Mouse (Mus musculus) forelimb bud, embryonic 11.5 days (tissue): ENCODE data around the gene Cacna2d2.

Experiments used
- DNase-seq: peaks from one replicate; pipeline ENCODE4 v3.0.0-alpha.2; 2012; ENCODE audit warnings: low read depth, low spot score

Cacna2d2 gene

GRCm38 (mm10) chr9:107539940-107540339 lies 140.5 kb downstream of the Cacna2d2 start:
- no peak for DNase-seq

GRCm38 (mm10) chr9:107540420-107540819 lies 141.0 kb downstream of the Cacna2d2 start:
- no peak for DNase-seq

GRCm38 (mm10) chr9:107541005-107541404 lies 141.6 kb downstream of the Cacna2d2 start:
- no peak for DNase-seq

GRCm38 (mm10) chr9:107541474-107542351 lies 142.3 kb downstream of the Cacna2d2 start, which contains the start of the genes Cyb561d2 and Nprl2:
Gene Cyb561d2, minus strand, starts transcription at chr9:107542193.
Gene Nprl2, plus strand, starts transcription at chr9:107542226.
- peak; percentile 93 for DNase-seq

GRCm38 (mm10) chr9:107542352-107542686 lies 142.9 kb downstream of the Cacna2d2 start:
- DNase-seq, result no peak

- no peak for DNase-seq
These were observed 143.3 kb downstream of the Cacna2d2 start for GRCm38 (mm10) chr9:107542721-107543120.

- DNase-seq, result no peak
These were observed 143.9 kb downstream of the Cacna2d2 start for GRCm38 (mm10) chr9:107543299-107543698.

- DNase-seq, result no peak
These were observed 144.8 kb downstream of the Cacna2d2 start for GRCm38 (mm10) chr9:107544196-107544700.

GRCm38 (mm10) chr9:107544729-107545128 lies 145.3 kb downstream of the Cacna2d2 start:
- DNase-seq, result no peak

- DNase-seq, result no peak
These were observed 145.8 kb downstream of the Cacna2d2 start for GRCm38 (mm10) chr9:107545199-107545598.

GRCm38 (mm10) chr9:107545602-107546001 lies 146.2 kb downstream of the Cacna2d2 start:
- DNase-seq, result no peak

GRCm38 (mm10) chr9:107547026-107547425 lies 147.6 kb downstream of the Cacna2d2 start, which contains the start of gene Zmynd10:
Gene Zmynd10, plus strand, starts transcription at chr9:107547298.
- DNase-seq, result peak; percentile 93

- DNase-seq, result no peak
These were observed 148.5 kb downstream of the Cacna2d2 start for GRCm38 (mm10) chr9:107547957-107548356.

- DNase-seq, result no peak
These were observed 149.4 kb downstream of the Cacna2d2 start for GRCm38 (mm10) chr9:107548820-107549219.

- DNase-seq, result no peak
These were observed 150.1 kb downstream of the Cacna2d2 start for GRCm38 (mm10) chr9:107549297-107550074.

- DNase-seq, result no peak
These were observed 151.2 kb downstream of the Cacna2d2 start for GRCm38 (mm10) chr9:107550491-107551116.

- peak; percentile 66 for DNase-seq
These were observed 151.9 kb downstream of the Cacna2d2 start, which contains the start of gene Rassf1 for GRCm38 (mm10) chr9:107551117-107551889. Gene Rassf1, plus strand, starts transcription at chr9:107551555.

- DNase-seq, result no peak
These were observed 152.5 kb downstream of the Cacna2d2 start for GRCm38 (mm10) chr9:107551890-107552355.

- no peak for DNase-seq
These were observed 153.4 kb downstream of the Cacna2d2 start for GRCm38 (mm10) chr9:107552690-107553393.
